Mouse (Mus musculus): ENCODE measurements around the gene Hnrnpul2. TPM values are rescaled to one million over a fixed set of nuclear protein-coding genes. Genes with fewer than 3 reads are reported as not detected.

The Hnrnpul2 gene
- 114 to 120 TPM (median 118 TPM) in 4 replicates for total RNA-seq (2023; ENCODE audit: inconsistent age)

GRCm38 (mm10) chr19:8819596-8820423 is at the start of gene Hnrnpul2:
Gene Hnrnpul2, plus strand, starts transcription at chr19:8820010.

GRCm38 (mm10) chr19:8770567-8771270 is 49.1 kb upstream of the Hnrnpul2 start, which contains the start of gene Tmem223:
Gene Tmem223, plus strand, starts transcription at chr19:8770996.

GRCm38 (mm10) chr19:8774086-8774835 is 45.5 kb upstream of the Hnrnpul2 start, which contains the start of gene Tmem179b:
Gene Tmem179b, minus strand, starts transcription at chr19:8774467.

DNA sequence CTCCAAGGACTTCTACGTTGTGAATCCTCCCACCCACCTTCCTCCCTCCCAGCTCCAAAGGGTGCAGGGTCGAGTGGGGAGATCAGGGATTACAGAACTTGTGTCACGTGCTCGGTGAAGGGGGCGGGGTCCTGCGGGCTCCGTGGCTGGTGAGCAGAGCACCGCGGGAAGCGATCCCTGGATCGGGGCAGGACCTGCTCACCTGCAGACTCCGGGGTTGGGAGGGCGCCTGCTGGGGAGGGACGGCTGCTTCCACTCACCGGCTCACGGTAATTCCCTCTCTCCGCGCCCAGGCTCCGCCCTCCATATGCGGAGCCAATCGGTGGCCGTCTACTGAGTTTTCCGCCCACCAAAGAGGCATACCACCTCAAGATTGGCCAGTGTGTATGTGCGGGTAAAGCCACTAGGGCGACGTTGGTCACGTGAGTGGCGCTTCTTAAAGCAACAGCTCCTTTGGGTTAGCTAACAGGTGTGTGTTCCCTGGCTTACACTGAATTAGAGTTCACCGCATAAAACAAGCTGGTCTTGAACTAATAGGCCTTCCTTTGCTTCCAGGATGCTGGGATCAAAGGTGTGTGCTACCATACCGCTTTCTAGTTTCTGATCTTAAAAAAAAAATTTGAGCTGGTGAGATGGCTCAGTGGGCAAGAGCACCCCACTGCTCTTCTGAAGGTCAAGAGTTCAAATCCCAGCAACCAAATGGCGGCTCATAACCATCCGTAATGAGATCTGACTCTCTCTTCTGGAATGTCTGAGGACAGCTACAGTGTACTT is 33.6 kb upstream of the Hnrnpul2 start, which contains the start of gene Taf6l:
Gene Taf6l (minus strand): TSS at position 410 of the 774 bp plus-strand sequence.

GRCm38 (mm10) chr19:8798264-8798946 is 21.4 kb upstream of the Hnrnpul2 start, which contains the start of gene Polr2g:
Gene Polr2g, minus strand, starts transcription at chr19:8798577.

DNA sequence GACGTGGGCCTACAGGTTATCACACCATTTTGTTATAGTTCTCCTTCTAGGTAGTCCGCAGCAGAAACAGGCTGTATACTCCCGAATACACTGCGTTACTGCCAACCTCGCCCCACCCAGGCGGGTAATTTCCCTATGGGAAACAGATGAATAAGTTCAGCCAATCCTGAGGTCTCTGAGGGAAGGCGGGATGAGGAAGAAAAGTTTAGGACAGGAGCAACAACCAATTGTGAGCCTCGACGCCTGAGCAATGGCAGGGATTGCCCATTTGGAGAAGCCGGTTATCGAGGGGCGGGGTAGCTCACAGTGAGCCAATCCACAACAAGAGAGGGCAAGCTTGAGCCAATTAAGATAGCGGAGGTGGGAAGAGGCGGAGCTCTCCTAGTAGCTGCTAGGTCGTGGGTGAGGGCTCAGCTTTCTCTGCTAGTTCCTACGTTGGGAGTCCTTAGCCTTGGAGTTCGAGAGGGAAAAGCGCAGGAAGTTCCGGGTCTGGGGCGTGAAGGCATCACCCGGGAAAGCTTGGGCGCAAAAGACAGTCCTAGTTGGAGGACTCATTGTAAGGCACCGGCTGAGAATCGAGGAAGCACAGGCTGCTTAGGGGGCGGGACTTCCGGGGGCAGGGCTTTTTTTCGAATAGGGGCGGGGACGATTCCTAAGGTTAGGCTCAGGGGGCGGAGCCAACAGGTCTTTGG is 17.5 kb upstream of the Hnrnpul2 start, which contains the start of gene Zbtb3:
Gene Zbtb3 (plus strand): TSS at position 426 of the 692 bp plus-strand sequence.

GRCm38 (mm10) chr19:8818801-8819595 is 812 bp upstream of the Hnrnpul2 start, which contains the start of gene Ttc9c:
Gene Ttc9c, minus strand, starts transcription at chr19:8819333.

GRCm38 (mm10) chr19:8829660-8830059 is 9.8 kb downstream of the Hnrnpul2 start, which contains the start of gene AC129217.1:
Gene AC129217.1, plus strand, starts transcription at chr19:8829773.

DNA sequence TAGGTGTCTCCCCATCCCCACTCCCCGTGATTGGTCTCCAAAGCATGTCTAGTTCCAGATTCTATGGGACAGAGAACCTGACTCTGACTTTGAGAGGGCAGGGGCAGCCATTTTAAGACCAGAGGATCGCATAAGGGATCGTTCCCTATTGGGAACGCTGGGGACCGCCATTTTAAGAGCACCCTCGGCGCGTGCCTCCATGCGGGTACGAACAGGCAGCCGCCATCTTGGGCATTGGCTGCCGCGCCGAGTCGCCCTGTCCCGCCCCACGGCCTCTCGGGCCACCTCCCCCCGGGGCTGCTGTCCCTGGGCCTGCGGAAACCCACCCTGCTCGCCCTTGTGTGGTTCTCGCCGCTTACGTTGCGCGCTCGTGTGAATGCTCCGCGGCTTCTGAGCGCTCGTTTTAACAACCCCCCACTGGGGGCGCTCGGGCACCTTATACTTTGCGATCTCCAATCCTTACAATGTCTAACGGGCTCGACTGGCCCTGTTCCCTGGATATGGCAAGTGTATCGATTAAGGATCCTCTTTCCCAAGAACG is 17.5 kb downstream of the Hnrnpul2 start, which contains the start of gene Bscl2:
Gene Bscl2 (plus strand): TSS at position 217 of the 541 bp plus-strand sequence.

DNA sequence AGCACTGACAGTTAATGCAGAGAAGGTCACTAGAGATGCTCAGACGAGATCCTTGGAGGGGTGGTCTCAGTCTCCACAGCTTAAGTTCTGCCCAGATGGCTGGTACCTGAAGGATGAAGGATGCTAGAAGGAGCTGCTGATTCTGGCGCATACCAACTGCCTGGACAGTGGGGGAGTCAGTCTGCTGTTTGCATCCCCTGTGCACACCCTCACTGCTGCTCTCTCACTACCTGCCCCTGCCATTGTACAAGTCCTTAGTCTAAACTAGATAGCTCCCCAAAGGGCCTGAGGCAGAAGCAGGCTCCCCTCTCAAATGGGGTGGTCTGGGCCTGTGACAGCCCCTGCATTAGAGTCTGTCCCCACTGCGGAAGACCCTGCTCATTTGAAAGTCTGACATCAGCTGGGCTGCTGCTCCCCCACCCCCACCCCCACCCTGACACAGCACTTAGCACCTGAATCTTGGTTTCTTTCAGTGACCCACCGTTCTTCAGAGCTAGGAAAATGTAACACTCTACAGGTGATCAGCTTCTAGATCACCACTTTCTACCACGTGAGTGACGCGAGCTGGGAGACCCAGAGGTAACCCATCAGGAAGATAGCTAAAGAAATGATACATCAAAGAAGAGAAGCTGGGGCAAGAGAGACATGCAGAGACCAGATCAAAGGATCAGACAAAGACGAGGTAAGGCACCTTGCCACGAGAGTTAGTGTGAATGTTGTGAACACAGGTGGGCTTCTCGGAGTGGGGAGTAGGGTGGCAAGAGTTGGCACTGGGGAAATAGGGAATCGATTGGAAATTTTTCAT is 19.5 kb downstream of the Hnrnpul2 start, which contains the start of gene Gng3:
Gene Gng3 (minus strand): TSS at position 92 of the 805 bp plus-strand sequence.

DNA sequence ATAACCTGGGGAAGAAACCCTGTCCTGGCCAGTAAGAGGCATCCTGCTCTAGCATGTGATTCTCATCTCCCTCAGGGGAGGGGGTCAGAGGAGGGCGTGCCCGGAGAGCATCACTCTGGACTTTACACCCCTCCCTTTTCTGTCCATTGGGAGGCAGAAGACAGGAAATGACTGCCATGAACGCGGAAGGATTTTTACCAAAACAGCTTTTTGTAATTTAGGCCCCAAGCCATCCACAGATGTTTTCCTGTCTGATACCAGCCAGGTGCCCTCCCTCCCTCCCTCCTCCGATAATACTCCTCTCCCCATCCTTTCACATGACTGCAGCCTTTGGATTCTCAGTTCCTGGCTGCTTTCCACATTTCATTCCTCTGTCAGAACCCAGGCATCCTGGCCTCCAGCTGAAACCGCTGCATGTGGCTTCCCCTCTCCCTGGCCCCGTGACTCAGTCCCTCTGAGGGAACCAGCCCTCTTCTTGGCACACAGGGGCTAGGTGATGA is 30.6 kb downstream of the Hnrnpul2 start, which contains the start of gene Lrrn4cl:
Gene Lrrn4cl (plus strand): TSS at position 367 of the 500 bp plus-strand sequence.

GRCm38 (mm10) chr19:8871267-8872186 is 51.7 kb downstream of the Hnrnpul2 start, which contains the start of gene Ubxn1:
Gene Ubxn1, plus strand, starts transcription at chr19:8871496.

DNA sequence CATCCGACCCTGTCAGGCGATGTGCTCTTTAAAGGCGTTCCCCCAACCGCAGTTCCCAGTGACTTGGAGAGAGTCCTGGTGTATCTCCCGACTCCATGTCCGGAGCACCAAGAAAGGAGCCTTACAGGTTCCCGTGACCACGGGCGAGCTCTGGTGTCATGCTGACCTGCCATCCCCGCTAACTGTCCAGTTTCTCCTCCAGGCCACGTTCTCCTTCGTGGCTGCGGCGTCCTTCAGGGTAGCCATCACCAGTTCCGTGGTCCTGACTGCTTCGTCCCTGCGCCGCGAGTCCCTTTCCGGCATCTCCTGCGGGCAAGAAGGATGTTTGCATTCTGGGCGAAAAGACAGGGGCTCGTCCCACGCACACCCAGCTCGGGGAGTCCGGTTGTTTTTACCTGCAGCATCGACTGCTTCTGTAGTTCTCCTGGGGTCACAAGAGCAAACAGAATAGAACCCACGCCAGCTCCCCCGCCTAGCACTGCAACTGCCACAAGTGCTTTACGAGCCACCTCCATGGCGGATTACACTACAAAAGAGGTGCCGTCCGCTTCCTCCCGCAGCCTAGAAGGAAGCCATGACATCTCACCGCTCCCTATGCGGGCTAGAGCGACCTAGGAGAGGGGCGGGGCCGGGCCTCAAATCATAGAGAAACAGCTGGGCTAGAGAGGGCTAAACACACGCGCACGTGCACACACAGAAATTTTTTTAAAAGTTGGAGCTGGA is 60.7 kb downstream of the Hnrnpul2 start, which contains the start of gene Uqcc3:
Gene Uqcc3 (minus strand): TSS at position 613 of the 723 bp plus-strand sequence.

DNA sequence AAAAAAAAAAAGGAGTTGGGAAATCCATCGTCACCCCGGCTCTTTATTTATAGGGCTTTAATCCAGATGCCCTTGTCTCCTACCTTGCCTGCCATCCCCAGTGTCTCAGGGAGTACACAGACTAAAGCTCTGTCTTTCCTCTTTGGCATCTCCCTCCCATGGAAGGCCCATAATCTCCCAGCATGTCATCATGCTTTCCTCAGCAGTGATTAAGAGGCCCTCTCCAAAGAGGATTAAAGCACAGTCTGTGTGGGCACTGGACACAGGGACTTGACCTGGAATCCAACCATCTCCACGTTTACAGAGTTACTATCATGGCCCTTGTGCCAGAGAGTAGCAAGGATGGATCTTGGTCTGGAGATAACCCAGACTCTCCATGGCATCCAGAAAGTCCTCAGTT is 63.8 kb downstream of the Hnrnpul2 start, which contains the start of the genes Lbhd1 and Gm49403:
Gene Lbhd1 (plus strand): TSS at position 117 of the 400 bp plus-strand sequence.
Gene Gm49403 (plus strand): TSS at position 315 of the 400 bp plus-strand sequence.

